Mouse (Mus musculus): Measurements from ENCODE around the gene Olfr1224-ps1. TPM values are rescaled to one million over a fixed set of nuclear protein-coding genes. Genes with fewer than 3 reads are reported as not detected.

Gene Olfr1224-ps1
- not detected in 2 replicates for polyA plus RNA-seq (2012; rRNA removed)

GRCm38 (mm10) chr2:89163991-89164390 lies at the start of gene Olfr1224-ps1:
TSS of gene Olfr1224-ps1 (minus strand) at chr2:89164091.

GRCm38 (mm10) chr2:89199948-89200347 lies 36.1 kb upstream of the Olfr1224-ps1 start, which contains the start of gene Olfr1226:
TSS of gene Olfr1226 (minus strand) at chr2:89200048.

GRCm38 (mm10) chr2:89174569-89174968 lies 10.7 kb upstream of the Olfr1224-ps1 start, which contains the start of gene Olfr1225:
TSS of gene Olfr1225 (minus strand) at chr2:89174669.

GRCm38 (mm10) chr2:89151460-89151859 lies 12.4 kb downstream of the Olfr1224-ps1 start, which contains the start of gene Olfr1223:
TSS of gene Olfr1223 (minus strand) at chr2:89151560.

GRCm38 (mm10) chr2:89132954-89133353 lies 30.9 kb downstream of the Olfr1224-ps1 start, which contains the start of gene Olfr1222:
TSS of gene Olfr1222 (minus strand) at chr2:89133054.

GRCm38 (mm10) chr2:89117183-89117582 lies 46.7 kb downstream of the Olfr1224-ps1 start, which contains the start of gene Olfr1221:
TSS of gene Olfr1221 (minus strand) at chr2:89117283.

GRCm38 (mm10) chr2:89106735-89107134 lies 57.2 kb downstream of the Olfr1224-ps1 start, which contains the start of gene Olfr1220:
TSS of gene Olfr1220 (minus strand) at chr2:89106835.

Other genes with a start within 250 kb of the Olfr1224-ps1 start
- not detected in 2 replicates for gene Olfr1209, start 248.9 kb downstream of the Olfr1224-ps1 start, polyA plus RNA-seq (2012; rRNA removed)
- gene Olfr1211, start 226.0 kb downstream of the Olfr1224-ps1 start, polyA plus RNA-seq (2012; rRNA removed), result not detected in 2 replicates
- not detected in 2 replicates for gene Olfr1212, start 210.1 kb downstream of the Olfr1224-ps1 start, polyA plus RNA-seq (2012; rRNA removed)
- gene Gm13762, start 183.8 kb downstream of the Olfr1224-ps1 start, polyA plus RNA-seq (2012; rRNA removed), result not detected in 2 replicates
- not detected in 2 replicates for gene Olfr1214, start 171.4 kb downstream of the Olfr1224-ps1 start, polyA plus RNA-seq (2012; rRNA removed)
- not detected in 2 replicates for gene Olfr1215, start 157.1 kb downstream of the Olfr1224-ps1 start, polyA plus RNA-seq (2012; rRNA removed)
- gene Olfr1216, start 145.8 kb downstream of the Olfr1224-ps1 start, polyA plus RNA-seq (2012; rRNA removed), result not detected in 2 replicates
- not detected in 2 replicates for gene Olfr1217, start 132.0 kb downstream of the Olfr1224-ps1 start, polyA plus RNA-seq (2012; rRNA removed)
- not detected in 2 replicates for gene Olfr1218, start 102.9 kb downstream of the Olfr1224-ps1 start, polyA plus RNA-seq (2012; rRNA removed)
- not detected in 2 replicates for gene Olfr1219, start 80.6 kb downstream of the Olfr1224-ps1 start, polyA plus RNA-seq (2012; rRNA removed)
- not detected in 2 replicates for gene Olfr1220, start 57.3 kb downstream of the Olfr1224-ps1 start, polyA plus RNA-seq (2012; rRNA removed)
- gene Olfr1221, start 46.8 kb downstream of the Olfr1224-ps1 start, polyA plus RNA-seq (2012; rRNA removed), result not detected in 2 replicates
- gene Olfr1222, start 31.0 kb downstream of the Olfr1224-ps1 start, polyA plus RNA-seq (2012; rRNA removed), result not detected in 2 replicates
- gene Olfr1223, start 12.5 kb downstream of the Olfr1224-ps1 start, polyA plus RNA-seq (2012; rRNA removed), result not detected in 2 replicates
- gene Olfr1225, start 10.6 kb upstream of the Olfr1224-ps1 start, polyA plus RNA-seq (2012; rRNA removed), result not detected in 2 replicates
- not detected in 2 replicates for gene Olfr1226, start 36.0 kb upstream of the Olfr1224-ps1 start, polyA plus RNA-seq (2012; rRNA removed)
- gene Olfr1228, start 90.0 kb upstream of the Olfr1224-ps1 start, polyA plus RNA-seq (2012; rRNA removed), result not detected in 2 replicates
- gene Olfr1229, start 123.9 kb upstream of the Olfr1224-ps1 start, polyA plus RNA-seq (2012; rRNA removed), result not detected in 2 replicates
- gene Olfr1230, start 133.2 kb upstream of the Olfr1224-ps1 start, polyA plus RNA-seq (2012; rRNA removed), result not detected in 2 replicates
- gene Olfr1231, start 143.0 kb upstream of the Olfr1224-ps1 start, polyA plus RNA-seq (2012; rRNA removed), result not detected in 2 replicates
- not detected in 2 replicates for gene Olfr1232, start 165.6 kb upstream of the Olfr1224-ps1 start, polyA plus RNA-seq (2012; rRNA removed)
- gene Olfr1233, start 178.3 kb upstream of the Olfr1224-ps1 start, polyA plus RNA-seq (2012; rRNA removed), result not detected in 2 replicates
- gene Olfr1234, start 200.8 kb upstream of the Olfr1224-ps1 start, polyA plus RNA-seq (2012; rRNA removed), result not detected in 2 replicates
- not detected in 2 replicates for gene Olfr1238, start 245.6 kb upstream of the Olfr1224-ps1 start, polyA plus RNA-seq (2012; rRNA removed)

Data from stomach, adult 2 months (tissue).